Mouse (Mus musculus) liver, embryonic 11.5 days (tissue): ENCODE data around the gene Adh5. TPM values are rescaled to one million over a fixed set of nuclear protein-coding genes. Genes with fewer than 3 reads are reported as not detected.

Experiments
- polyA plus RNA-seq: library from polyadenylated mRNA; unstranded; fragments of >200 nt; fragmentation: Nextera tagmentation; extraction: Ambion mirVana; gene quantifications from 2 replicates; pipeline ENCODE4 v1.2.1, GENCODE M21; 2014

The Adh5 gene
- polyA plus RNA-seq, 1 experiment from 2014 or later, result 184 TPM

Other genes with a start within 250 kb of the Adh5 start
- not detected in 2 replicates for gene 4930579F01Rik, start 249.3 kb upstream of the Adh5 start, polyA plus RNA-seq
- 0.12 and 0.13 TPM in 2 replicates for gene Adh7, start 225.3 kb upstream of the Adh5 start, polyA plus RNA-seq
- 0.83 and 1.4 TPM in 2 replicates for gene Adh1, start 182.1 kb upstream of the Adh5 start, polyA plus RNA-seq
- gene Adh6a, start 129.8 kb upstream of the Adh5 start, polyA plus RNA-seq, result not detected in 2 replicates
- gene Adh6b, start 101.3 kb upstream of the Adh5 start, polyA plus RNA-seq, result 0.89 and 0.90 TPM in 2 replicates
- gene Adh4, start 27.6 kb upstream of the Adh5 start, polyA plus RNA-seq, result not detected in 2 replicates
- 51.8 and 54.1 TPM in 2 replicates for gene Metap1, start 46.4 kb downstream of the Adh5 start, polyA plus RNA-seq
- gene Eif4e, start 83.1 kb downstream of the Adh5 start, polyA plus RNA-seq, result 442 and 454 TPM in 2 replicates